Mouse (Mus musculus) E14TG2a.4 (cell line): ENCODE measurements around the gene Rhot2.
"Not testable (repeated sequence)": the region's sequence is repeated elsewhere in the genome, so short reads cannot be mapped to it uniquely, and the experiment has no call there.

Source experiments
- H3K27me3 ChIP-seq: 2 replicates; pipeline ENCODE4 v1.6.1; 2014; ENCODE audit warnings: low read length, control low read depth; ENCODE audit not compliant: insufficient read depth
- H3K36me3 ChIP-seq: 2 replicates; pipeline ENCODE4 v1.6.1; 2014; ENCODE audit warnings: low read length, control low read depth; ENCODE audit not compliant: insufficient read depth
- H3K4me1 ChIP-seq: replicated peaks from 2 replicates; pipeline ENCODE4 v1.6.1; 2014; ENCODE audit warnings: low read depth, low read length, control low read depth
- H3K4me3 ChIP-seq: replicated peaks from 2 replicates; pipeline ENCODE4 v1.5.1; 2014; ENCODE audit warnings: mild to moderate bottlenecking, low read length
- H3K9me3 ChIP-seq: 2 replicates; pipeline ENCODE4 v1.6.1; 2014; ENCODE audit warnings: low read length, control low read depth
- CTCF ChIP-seq: conservative IDR thresholded peaks from 2 replicates; pipeline ENCODE4 v1.5.1; 2014; ENCODE audit warnings: low read length
- NANOG ChIP-seq: IDR thresholded peaks from 2 replicates; pipeline ENCODE4 v1.6.1; 2014; ENCODE audit warnings: borderline replicate concordance, low read length, mixed read lengths
- POU5F1 ChIP-seq: IDR thresholded peaks from 2 replicates; pipeline ENCODE4 v1.6.1; 2014; ENCODE audit warnings: low read length, borderline replicate concordance

Gene Rhot2

DNA sequence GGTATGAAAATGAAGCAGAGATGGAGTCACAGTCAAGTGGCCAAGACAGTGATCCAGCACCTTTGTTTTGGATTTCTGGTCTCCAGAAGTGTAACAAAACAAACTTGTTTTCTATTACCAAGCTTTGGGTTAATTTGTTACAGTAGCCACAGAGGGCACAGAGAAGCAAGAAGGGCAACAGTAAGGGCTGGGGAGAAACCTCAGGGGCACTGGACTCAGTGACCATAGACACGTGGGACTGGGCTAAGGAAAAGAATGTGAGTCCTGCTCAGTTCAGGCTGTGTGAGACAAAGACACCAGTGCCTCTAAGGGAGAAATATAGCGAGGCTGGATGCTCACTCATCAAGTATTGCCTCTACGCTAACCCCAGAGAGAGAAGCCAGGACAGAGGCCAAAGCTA is 28.0 kb upstream of the Rhot2 start:
- TF ChIP-seq NANOG = no peak
- no peak for TF ChIP-seq CTCF
- TF ChIP-seq POU5F1 = no peak
- H3K27me3 ChIP-seq = no peaks in the 10 kb centered on the region; the same call in 1 of the 2 replicates
- H3K4me3 ChIP-seq = no peak overlapping the region
- peaks cover 52% of the 10 kb centered on the region for H3K4me1 ChIP-seq
- H3K9me3 ChIP-seq = no peaks in the 10 kb centered on the region
- H3K36me3 ChIP-seq = peaks cover 11% of the 10 kb centered on the region

DNA sequence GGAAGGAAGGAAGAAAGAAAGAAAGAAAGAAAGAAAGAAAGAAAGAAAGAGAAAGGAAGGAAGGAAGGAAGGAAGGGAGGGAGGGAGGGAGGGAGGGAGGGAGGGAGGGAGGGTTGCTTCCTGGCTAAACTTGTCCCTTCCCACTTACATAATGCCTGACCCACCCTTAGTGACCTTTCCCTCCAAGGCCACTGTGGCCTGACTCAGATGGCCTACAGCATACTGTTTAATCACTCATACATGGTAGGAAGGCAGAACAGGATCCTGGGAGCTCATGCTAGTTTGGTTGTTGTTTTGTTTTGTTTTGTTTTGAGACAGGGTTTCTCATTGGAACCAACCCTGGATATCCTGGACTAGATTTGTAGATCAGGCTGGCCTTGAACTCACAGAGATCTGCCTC is 26.9 kb upstream of the Rhot2 start:
- not testable (repeated sequence) for H3K4me3 ChIP-seq, H3K36me3 ChIP-seq, H3K9me3 ChIP-seq, H3K27me3 ChIP-seq
- H3K4me1 ChIP-seq = peaks cover 53% of the 10 kb centered on the region

DNA sequence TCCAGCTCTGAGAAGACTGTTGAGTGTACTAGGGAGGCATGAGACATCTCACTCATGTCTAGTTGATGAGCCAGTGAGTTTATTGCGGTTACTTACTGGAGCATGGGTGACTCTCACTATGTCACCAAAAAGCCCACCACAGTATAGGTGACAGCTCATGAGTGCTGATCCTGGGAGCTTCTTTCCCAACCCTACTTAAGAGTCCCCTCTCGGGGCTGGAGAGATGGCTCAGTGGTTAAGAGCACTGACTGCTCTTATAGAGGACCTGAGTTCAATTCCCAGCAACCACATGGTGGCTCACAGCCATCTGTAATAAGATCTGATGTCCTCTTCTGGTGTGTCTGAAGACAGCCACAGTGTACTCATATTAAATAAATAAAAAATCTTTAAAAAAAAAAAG is 25.3 kb upstream of the Rhot2 start:
- Histone ChIP-seq H3K27me3 (no peaks in the 10 kb centered on the region), H3K4me1 (peaks cover 60% of the 10 kb centered on the region), H3K9me3 (no peaks in the 10 kb centered on the region), H3K4me3 (no peak overlapping the region), H3K36me3 (no peaks in the 10 kb centered on the region; the same call in 1 of the 2 replicates)
- TF ChIP-seq CTCF = no peak
- TF ChIP-seq POU5F1 = no peak
- TF ChIP-seq NANOG = no peak

DNA sequence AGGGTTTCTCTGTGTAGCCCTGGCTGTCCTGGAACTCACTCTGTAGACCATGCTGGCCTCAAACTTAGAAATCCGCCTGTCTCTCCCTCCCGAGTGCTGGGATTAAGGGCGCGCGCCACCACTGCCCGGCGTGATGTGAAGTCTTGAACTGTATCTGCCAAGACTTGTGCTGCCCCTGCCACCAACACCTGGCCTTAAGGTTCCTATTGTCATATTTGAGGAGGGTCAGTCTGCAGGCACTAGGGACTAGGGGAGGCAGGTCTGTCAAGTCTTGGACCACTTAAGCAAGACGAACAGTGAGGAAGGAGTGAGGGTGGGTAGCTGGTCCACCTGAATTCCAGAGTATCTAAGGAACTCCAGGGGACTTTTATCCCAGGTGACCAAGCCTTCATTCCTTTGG is 24.8 kb upstream of the Rhot2 start:
- TF ChIP-seq POU5F1 (no peak), CTCF (no peak), NANOG (no peak)
- no peak overlapping the region for H3K4me3 ChIP-seq
- H3K27me3 ChIP-seq = no peaks in the 10 kb centered on the region

DNA sequence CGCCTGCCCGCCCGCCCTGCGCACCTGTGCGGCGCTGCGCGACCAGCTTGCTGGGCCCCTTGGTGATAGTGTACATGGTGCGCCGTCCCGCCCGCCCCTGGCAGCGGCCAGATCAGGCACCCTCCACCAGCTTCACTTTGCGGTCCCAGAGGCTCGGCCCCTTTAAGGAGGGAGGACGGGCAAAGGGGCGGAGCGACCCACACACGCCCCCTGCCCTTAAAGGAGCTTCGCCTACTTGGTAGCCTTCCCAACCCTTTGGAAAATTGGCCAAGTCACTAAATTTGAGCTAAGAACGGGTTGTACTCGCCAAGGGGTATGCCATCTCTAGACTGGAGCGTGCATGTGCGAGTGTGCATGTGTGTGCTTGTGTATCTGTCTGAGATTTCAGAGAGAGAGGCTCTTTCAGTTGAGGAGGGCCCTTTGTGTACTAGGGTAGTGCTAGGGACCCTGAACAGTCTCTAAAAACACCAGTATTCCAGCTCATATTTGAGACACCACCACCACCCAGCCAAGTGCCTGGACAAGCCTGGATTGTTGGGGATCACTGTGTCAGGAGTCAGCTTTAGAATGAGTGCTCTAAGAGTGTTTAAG is 24.0 kb upstream of the Rhot2 start, which contains the start of gene Mcrip2:
TSS of gene Mcrip2 (minus strand) at position 164 of the 591 bp plus-strand sequence.
- TF ChIP-seq POU5F1 (no peak), CTCF (no peak), NANOG (no peak)
- Histone ChIP-seq H3K27me3 (no peaks in the 10 kb centered on the region), H3K4me3 (peak within 1 kb of the TSS; percentile 93), H3K9me3 (no peaks in the 10 kb centered on the region), H3K4me1 (peaks cover 54% of the 10 kb centered on the region), H3K36me3 (peaks cover 11% of the 10 kb centered on the region)

More for the DNA sequence above, 24.8 kb upstream of the Rhot2 start:
- Histone ChIP-seq H3K4me1 (peaks cover 62% of the 10 kb centered on the region), H3K36me3 (peaks cover 3% of the 10 kb centered on the region), H3K9me3 (no peaks in the 10 kb centered on the region)

DNA sequence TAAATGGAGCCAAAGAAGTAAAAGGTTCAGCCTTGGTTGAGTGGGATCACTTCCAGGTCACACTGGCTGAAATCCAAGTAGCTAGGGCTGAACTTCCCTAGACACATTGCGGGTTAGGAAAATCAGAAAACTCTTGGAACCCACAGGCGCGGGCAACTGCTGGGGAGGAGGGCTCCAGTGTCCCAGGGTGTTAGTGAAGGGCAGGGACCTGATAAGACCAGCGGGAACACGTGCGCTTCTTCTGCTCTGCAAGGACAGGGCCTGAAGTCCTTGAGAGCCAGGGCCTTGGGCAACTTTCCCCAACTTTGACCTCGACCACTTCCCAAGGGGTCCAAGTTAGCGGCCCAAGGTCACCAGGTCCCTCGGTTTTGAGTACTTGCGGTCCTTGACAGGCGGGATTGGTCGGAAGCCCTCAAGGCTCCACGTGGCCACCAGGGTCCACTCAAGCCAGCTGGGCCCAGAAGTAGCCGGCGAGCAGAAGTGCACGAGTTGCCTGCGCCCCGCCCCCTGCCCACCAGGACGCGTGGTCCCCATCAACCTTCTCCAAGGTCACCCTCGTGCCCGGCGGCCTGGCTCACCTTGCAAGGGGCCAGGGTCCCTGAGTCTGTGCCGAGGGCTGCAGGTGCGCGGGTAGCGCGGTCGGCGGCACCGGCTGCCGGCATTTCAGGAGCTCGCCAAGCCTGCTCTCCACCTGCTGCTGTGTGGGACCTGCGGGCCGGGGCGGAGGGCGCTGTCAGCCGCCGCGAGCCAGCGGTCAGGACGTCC is 23.4 kb upstream of the Rhot2 start:
- Histone ChIP-seq H3K4me1 (peaks cover 48% of the 10 kb centered on the region), H3K36me3 (peaks cover 15% of the 10 kb centered on the region), H3K4me3 (peak overlapping the region; percentile 93), H3K27me3 (no peaks in the 10 kb centered on the region), H3K9me3 (no peaks in the 10 kb centered on the region)
- TF ChIP-seq POU5F1 = no peak
- no peak for TF ChIP-seq CTCF
- TF ChIP-seq NANOG = no peak

DNA sequence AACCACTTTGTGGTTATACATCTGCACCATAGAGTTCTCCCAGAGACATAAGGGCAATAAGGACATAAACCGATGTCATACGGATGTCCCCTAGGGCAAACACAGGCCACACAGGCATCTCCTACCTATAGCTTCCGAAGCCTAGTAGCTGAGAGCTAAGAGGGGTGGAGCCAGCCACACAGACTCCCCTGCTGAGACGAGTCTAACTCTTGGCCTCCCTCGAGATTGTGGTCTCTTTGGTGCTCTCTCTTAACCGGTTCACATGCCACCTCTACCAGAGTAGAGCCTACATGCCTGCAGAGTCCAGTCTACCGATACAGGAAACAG is 22.8 kb upstream of the Rhot2 start:
- Histone ChIP-seq H3K4me1 (peaks cover 48% of the 10 kb centered on the region), H3K27me3 (no peaks in the 10 kb centered on the region), H3K36me3 (peaks cover 15% of the 10 kb centered on the region), H3K4me3 (peak overlapping the region; percentile 93), H3K9me3 (no peaks in the 10 kb centered on the region)
- TF ChIP-seq CTCF (no peak), POU5F1 (no peak), NANOG (no peak)

DNA sequence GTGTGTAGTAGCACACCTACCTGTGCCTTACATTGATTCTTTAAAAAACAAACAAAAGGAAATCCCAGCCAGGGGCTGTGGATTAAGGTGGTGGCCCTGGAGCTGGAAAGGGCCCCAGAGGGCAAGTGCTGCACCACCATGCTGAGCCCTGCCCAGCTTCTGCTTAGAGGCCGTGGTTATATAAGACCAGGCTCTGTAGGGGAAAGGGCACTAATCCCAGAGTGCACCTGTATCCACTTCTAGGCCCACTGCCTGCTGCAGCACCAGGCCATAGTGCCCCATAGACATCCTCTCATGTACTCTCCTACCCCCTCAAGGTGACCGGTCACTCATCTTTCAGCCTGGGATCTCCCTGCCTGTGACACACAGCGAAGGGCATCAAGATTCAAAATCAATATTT is 21.5 kb upstream of the Rhot2 start:
- H3K4me1 ChIP-seq = peaks cover 51% of the 10 kb centered on the region
- H3K4me3 ChIP-seq = no peak overlapping the region
- H3K9me3 ChIP-seq = no peaks in the 10 kb centered on the region
- no peak for TF ChIP-seq NANOG
- no peak for TF ChIP-seq CTCF
- TF ChIP-seq POU5F1 = no peak
- peaks cover 15% of the 10 kb centered on the region for H3K36me3 ChIP-seq
- no peaks in the 10 kb centered on the region for H3K27me3 ChIP-seq
